Mouse (Mus musculus): ENCODE data around the gene Ppm1j. TPM values are rescaled to one million over a fixed set of nuclear protein-coding genes. Genes with fewer than 3 reads are reported as not detected.
"Not testable (repeated sequence)": the region's sequence is repeated elsewhere in the genome, so short reads cannot be mapped to it uniquely, and the experiment has no call there.

Gene Ppm1j
- polyA plus RNA-seq, 1 experiment from 2014 or later, result 0.68 TPM

DNA sequence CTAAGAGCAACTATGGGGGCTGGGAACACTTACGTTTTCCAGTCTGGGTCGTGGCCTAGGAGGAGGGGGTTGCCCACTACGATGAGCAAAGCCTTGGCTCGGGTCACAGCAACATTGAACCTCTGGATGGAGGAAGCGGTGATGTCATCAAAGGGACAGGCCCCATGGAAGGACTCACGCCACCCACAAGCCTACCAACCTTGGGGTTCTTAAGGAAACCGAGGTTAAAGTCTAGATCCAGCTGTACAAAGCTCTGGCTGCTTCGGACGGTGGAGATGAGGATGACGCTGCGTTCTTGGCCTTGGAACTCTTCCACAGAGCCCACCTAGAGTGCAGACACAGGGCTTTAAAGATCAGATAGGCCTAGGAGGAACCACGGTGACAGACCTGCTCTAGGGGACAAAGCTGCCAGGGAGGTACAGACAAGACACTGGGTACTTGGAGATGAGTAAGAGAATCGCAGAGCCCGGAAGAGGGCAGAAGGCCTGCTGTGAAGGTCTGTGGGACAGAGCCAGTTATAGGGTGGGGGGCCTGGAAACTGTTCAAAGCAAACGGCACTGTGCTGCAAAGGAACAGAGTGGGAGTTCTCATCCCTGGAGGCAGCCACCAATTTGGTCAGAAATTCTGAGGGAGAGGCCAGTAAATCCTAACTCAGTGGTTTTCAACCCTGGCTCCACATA is 14.9 kb downstream of the Ppm1j start:
- no peaks in the 10 kb centered on the region for H3K9me3 ChIP-seq (replicated peaks)
- H3K4me1 ChIP-seq, result peaks cover 40% of the 10 kb centered on the region
- no peak overlapping the region for H3K9ac ChIP-seq
- H3K4me2 ChIP-seq, result no peak overlapping the region
- no peak for ATAC-seq
- peak overlapping the region; percentile 59; the same call in 1 of the 2 replicates for H3K27ac ChIP-seq
- no peaks in the 10 kb centered on the region for H3K27me3 ChIP-seq
- peaks cover 31% of the 10 kb centered on the region for H3K36me3 ChIP-seq (ENCODE audit: poor library complexity, severe bottlenecking)
- H3K4me3 ChIP-seq, result no peak overlapping the region
- 70% methylated on average over 15 of the region's 15 CpGs for WGBS

DNA sequence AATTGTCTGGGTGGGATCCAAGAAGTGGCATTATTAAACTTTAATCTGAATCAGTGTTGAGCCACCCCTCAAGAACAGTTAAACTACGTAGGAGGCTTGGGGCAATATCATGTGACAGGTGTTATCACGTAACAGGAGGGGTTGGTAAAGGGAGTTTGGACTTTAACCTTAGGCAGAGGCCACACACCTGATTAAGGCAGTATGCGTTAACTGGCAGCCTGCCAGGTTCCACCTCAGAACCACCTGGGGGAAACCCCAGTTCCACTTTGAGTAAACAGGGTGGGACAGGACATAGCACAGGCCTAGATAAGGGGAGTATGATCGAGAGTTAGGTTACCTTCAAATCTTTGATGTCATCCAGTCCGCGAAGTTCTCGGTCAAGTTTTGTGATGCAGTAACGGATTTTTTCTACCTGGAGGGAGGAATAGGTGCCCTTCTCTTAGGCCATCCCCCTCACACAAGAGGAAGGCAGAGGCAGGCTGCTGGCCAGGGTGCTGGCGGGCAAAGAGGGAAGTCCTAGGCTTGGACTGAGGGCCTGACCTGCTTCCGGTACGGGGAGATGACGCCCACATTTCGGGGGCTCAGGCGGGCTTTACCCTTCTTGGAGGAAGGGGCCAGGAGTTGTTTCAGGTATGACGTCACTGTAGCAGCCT is 15.7 kb downstream of the Ppm1j start:
- Histone ChIP-seq H3K4me1 (peaks cover 34% of the 10 kb centered on the region), H3K36me3 (ENCODE audit: poor library complexity, severe bottlenecking) (peaks cover 38% of the 10 kb centered on the region), H3K9ac (no peak overlapping the region), H3K27ac (no peak overlapping the region), H3K27me3 (no peaks in the 10 kb centered on the region), H3K4me2 (no peak overlapping the region), H3K4me3 (no peak overlapping the region), H3K9me3 (replicated peaks) (no peaks in the 10 kb centered on the region)
- 84% methylated on average over 15 of the region's 15 CpGs for WGBS
- ATAC-seq, result no peak

DNA sequence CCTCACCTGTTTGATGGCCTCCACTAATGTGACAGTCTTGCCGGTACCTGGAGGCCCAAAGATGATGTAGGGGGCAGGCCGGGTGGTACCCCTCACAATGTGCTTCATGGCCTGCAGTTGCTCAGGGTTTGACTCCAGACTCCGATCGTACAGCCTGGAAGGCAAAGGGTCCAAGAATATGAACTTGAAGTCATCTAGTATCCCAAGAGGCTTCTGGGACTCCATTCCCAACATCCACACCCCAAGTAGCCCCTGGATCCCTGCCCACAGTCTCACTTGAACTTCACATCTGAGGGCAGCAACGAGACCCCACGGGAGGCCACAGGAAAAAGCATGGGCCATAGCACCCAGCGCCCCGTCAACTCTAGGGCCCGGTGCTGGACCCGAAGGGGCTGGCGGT is 19.8 kb downstream of the Ppm1j start:
- Histone ChIP-seq H3K27ac (no peak overlapping the region), H3K9me3 (replicated peaks) (no peaks in the 10 kb centered on the region)
- 96% methylated on average over 11 of the region's 11 CpGs for WGBS

DNA sequence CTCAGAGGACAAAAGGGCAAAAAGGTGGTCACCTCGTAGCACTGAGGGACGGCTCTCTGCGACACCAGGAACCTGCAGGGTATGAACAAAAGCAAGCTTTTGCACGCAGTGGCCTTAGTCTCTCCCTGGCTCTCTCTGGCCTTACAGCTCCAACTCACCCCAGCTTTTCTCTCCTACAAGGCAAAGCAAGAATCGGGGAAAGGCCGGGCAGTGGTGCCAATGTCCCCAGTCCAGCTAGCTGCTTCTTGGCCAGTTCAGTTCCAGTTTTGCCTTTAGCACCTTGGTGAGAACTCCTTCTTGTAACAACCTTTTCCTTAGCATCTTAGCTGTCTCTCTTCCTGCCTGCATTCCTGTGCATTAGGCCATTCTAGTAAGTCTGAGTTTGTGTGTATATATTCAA is 20.6 kb downstream of the Ppm1j start:
- Histone ChIP-seq H3K27me3 (no peaks in the 10 kb centered on the region), H3K9me3 (replicated peaks) (no peaks in the 10 kb centered on the region), H3K4me3 (no peak overlapping the region), H3K4me1 (no peaks in the 10 kb centered on the region; the same call in 1 of the 2 replicates), H3K4me2 (no peak overlapping the region), H3K36me3 (ENCODE audit: poor library complexity, severe bottlenecking) (peaks cover 48% of the 10 kb centered on the region), H3K9ac (no peak overlapping the region), H3K27ac (no peak overlapping the region)
- WGBS, result 93% methylated on average over 6 of the region's 6 CpGs
- no peak for ATAC-seq

More for the DNA sequence above, 19.8 kb downstream of the Ppm1j start:
- H3K4me2 ChIP-seq, result no peak overlapping the region
- ATAC-seq, result no peak
- no peaks in the 10 kb centered on the region for H3K27me3 ChIP-seq
- no peak overlapping the region for H3K9ac ChIP-seq
- no peak overlapping the region for H3K4me3 ChIP-seq
- peaks cover 8% of the 10 kb centered on the region for H3K4me1 ChIP-seq
- H3K36me3 ChIP-seq (ENCODE audit: poor library complexity, severe bottlenecking), result peaks cover 50% of the 10 kb centered on the region

DNA sequence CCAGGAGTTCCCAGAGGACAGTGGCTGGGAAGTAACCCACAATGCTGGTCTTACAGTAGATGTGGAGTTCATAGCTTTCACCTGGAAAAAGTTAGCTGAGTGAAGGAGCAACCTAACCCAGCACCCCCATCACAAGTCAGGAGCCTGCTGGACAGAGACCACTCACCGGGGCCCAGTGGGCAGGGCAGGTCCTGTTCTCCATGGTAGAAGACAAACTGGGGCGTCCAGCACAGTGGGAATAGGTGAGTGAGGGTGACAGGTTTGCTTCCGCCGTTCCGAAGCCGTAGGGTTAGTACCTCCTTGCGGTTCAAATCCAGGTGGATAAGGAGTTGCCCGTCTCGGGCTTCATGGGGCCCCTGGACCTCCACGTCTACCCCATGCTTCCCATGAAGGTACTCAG is 23.5 kb downstream of the Ppm1j start:
- no peak overlapping the region for H3K27ac ChIP-seq
- no peak overlapping the region for H3K4me2 ChIP-seq
- no peak for ATAC-seq
- no peaks in the 10 kb centered on the region for H3K4me1 ChIP-seq
- peaks cover 31% of the 10 kb centered on the region for H3K36me3 ChIP-seq (ENCODE audit: poor library complexity, severe bottlenecking)
- no peaks in the 10 kb centered on the region for H3K27me3 ChIP-seq
- H3K4me3 ChIP-seq, result no peak overlapping the region
- WGBS, result 94% methylated on average over 10 of the region's 10 CpGs
- H3K9me3 ChIP-seq (replicated peaks), result no peaks in the 10 kb centered on the region
- H3K9ac ChIP-seq, result no peak overlapping the region

DNA sequence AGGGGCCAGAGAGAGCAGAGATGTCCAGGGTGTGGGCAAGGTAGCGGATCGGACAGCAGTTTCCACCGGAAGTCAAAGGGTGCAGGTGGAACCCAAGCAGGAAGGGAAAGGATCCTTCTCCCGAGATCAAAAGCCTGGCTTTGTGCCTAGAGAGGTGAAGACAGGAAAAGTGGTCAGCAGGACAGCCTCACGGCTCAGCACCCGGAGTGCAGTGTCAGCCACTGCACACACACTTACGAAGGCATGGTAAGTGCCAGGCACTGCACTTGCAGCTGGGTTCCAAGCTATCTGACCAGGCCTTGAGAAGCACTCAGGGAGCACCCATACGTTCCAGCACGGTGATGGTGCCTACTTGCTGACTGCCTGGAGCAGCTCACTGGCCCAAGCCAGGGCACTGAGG is 24.7 kb downstream of the Ppm1j start:
- no peak overlapping the region for H3K4me3 ChIP-seq
- H3K27me3 ChIP-seq, result no peaks in the 10 kb centered on the region
- no peak overlapping the region for H3K4me2 ChIP-seq
- no peak overlapping the region for H3K9ac ChIP-seq
- no peaks in the 10 kb centered on the region for H3K9me3 ChIP-seq (replicated peaks)
- no peak for ATAC-seq
- no peak overlapping the region for H3K27ac ChIP-seq
- H3K4me1 ChIP-seq, result no peaks in the 10 kb centered on the region
- 90% methylated on average over 9 of the region's 9 CpGs for WGBS
- H3K36me3 ChIP-seq (ENCODE audit: poor library complexity, severe bottlenecking), result peaks cover 21% of the 10 kb centered on the region; the same call in 1 of the 2 replicates

DNA sequence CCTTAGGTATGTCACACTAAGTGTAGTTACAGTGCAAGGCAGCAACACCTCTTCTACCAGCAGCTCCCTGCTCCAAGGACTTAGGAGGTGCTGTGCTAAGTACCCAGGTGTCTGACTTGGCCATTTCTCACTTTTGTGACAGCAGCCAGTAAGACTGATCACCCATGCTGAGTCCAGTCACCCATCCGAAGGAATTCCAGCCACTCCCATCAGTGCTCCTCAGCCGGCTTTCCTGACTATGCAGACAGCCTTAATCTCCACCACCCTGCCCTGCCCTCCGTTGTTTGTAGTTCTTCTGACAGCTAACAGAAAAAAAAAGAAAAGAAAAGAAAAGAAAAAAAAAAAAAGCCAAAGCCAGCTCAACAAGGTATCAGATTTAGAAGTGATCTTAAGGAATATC is 30.9 kb downstream of the Ppm1j start:
- Histone ChIP-seq H3K27ac (no peak overlapping the region), H3K4me2 (no peak overlapping the region), H3K9me3 (replicated peaks) (no peaks in the 10 kb centered on the region), H3K27me3 (no peaks in the 10 kb centered on the region), H3K4me3 (no peak overlapping the region), H3K9ac (no peak overlapping the region), H3K36me3 (ENCODE audit: poor library complexity, severe bottlenecking) (no peaks in the 10 kb centered on the region), H3K4me1 (peaks cover 1% of the 10 kb centered on the region; the same call in 1 of the 2 replicates)
- ATAC-seq, result no peak
- 17% methylated on average over 3 of the region's 3 CpGs for WGBS

DNA sequence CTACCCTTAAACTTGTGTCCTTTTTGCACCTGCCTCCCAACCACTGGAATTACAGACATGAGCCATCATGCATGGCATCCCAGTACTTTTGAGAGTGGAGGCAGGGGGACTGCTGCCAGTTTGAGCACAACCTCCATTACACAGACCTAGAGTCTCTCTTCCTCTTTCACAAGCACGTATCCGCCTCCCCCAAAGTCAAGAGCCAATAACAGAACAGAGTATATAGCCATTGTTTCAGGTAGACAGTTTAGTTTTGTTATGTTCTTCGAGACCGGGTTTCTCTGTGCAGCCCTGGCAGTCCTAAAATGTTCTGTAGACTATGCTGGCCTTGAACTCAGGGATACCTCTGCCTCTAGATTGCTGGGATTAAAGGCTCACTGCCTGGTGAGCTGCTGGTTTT is 31.4 kb downstream of the Ppm1j start:
- peaks cover 6% of the 10 kb centered on the region for H3K4me1 ChIP-seq
- 86% methylated on average over 4 of the region's 4 CpGs for whole genome bisulfite sequencing
- H3K27ac ChIP-seq, result no peak overlapping the region
- no peak overlapping the region for H3K4me3 ChIP-seq
- H3K36me3 ChIP-seq (ENCODE audit: poor library complexity, severe bottlenecking), result no peaks in the 10 kb centered on the region
- ATAC-seq, result no peak
- H3K27me3 ChIP-seq, result no peaks in the 10 kb centered on the region
- no peaks in the 10 kb centered on the region for H3K9me3 ChIP-seq (replicated peaks)
- no peak overlapping the region for H3K9ac ChIP-seq
- H3K4me2 ChIP-seq, result no peak overlapping the region

DNA sequence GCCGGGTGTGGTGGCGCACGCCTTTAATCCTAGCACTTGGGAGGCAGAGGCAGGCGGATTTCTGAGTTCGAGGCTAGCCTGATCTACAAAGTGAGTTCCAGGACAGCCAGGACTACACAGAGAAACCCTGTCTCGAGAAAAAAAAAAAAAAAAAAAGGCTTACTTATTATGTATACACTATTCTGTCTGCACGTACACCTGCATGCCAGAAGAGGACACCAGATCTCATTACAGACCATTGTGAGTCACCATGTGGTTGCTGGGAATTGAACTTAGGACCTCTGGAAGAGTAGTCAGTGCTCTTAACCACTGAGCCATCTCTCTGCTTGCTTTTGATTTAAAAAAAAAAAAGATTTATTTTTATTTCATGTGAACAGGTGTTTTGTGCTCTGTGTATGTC is 32.4 kb downstream of the Ppm1j start:
- not testable (repeated sequence) for H3K9ac ChIP-seq; H3K27me3 ChIP-seq; H3K36me3 ChIP-seq (ENCODE audit: poor library complexity, severe bottlenecking); H3K27ac ChIP-seq; H3K9me3 ChIP-seq (replicated peaks); H3K4me3 ChIP-seq; ATAC-seq; H3K4me2 ChIP-seq
- WGBS, result 89% methylated on average over 7 of the region's 7 CpGs
- H3K4me1 ChIP-seq, result peaks cover 11% of the 10 kb centered on the region

DNA sequence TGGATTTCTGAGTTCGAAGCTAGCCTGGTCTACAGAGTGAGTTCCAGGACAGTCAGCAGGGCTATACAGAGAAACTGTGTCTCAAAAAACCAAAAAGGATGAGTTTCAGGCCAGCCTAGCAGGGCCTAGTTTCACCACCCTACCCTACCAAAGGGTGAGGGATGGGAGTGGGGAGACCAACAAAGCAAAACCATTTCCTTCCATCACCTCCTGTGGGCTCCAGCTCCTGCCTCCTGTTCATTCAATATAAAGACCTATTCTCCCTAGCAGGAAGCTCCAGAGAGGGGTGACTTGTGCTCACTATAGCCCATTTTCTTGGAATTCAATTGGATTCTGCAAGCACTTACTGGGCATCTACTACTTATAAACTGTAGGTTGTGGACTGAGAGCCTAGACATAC is 33.9 kb downstream of the Ppm1j start:
- 94% methylated on average over 1 of the region's 1 CpGs for WGBS
- no peak overlapping the region for H3K9ac ChIP-seq

DNA sequence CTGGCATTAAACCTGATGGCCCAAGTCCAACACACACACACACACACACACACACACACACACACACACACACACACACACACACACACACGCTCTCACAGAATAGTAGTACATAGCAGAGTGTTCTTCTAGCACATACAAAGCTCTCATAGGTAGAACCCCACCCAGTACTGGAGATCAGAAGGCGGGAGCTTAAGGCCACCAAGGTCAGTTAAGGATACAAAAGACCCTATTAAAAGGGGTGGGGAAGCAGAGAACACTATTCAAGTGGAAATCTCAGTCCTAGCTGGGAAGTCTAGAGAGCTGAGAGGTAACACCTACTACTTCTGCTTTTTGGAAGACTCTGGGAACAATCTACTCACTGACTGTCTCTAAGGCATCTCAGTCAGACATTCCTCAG is 34.5 kb downstream of the Ppm1j start:
- Histone ChIP-seq H3K27me3 (no peaks in the 10 kb centered on the region), H3K36me3 (ENCODE audit: poor library complexity, severe bottlenecking) (no peaks in the 10 kb centered on the region), H3K9ac (no peak overlapping the region), H3K4me3 (no peak overlapping the region), H3K4me2 (no peak overlapping the region), H3K27ac (no peak overlapping the region), H3K9me3 (replicated peaks) (no peaks in the 10 kb centered on the region), H3K4me1 (peaks cover 18% of the 10 kb centered on the region)
- ATAC-seq, result no peak
- 93% methylated on average over 2 of the region's 2 CpGs for WGBS

More for the DNA sequence above, 33.9 kb downstream of the Ppm1j start:
- no peaks in the 10 kb centered on the region for H3K36me3 ChIP-seq (ENCODE audit: poor library complexity, severe bottlenecking)
- ATAC-seq, result no peak
- no peaks in the 10 kb centered on the region for H3K27me3 ChIP-seq
- no peaks in the 10 kb centered on the region for H3K9me3 ChIP-seq (replicated peaks)
- no peak overlapping the region for H3K4me2 ChIP-seq
- no peak overlapping the region for H3K27ac ChIP-seq
- H3K4me3 ChIP-seq, result no peak overlapping the region
- H3K4me1 ChIP-seq, result peaks cover 18% of the 10 kb centered on the region

DNA sequence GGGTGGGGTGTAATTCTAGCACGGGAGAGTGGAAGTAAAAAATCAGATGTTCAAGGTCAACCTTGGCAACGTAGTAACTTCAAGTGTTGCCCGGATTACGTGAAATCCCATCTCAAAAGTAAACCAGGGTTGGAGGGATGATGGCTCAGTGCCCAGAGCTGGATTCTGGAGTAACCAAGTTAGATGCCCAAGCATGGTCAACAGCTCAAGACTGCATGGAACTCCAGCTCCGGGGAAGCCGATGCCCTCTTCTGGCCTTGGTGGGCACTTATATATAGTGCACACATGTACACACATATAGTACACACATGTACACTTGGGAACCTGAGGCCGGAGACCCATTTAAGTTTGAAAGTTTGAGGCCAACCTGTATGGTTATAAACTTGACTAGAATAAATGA is 35.3 kb downstream of the Ppm1j start:
- Histone ChIP-seq H3K9ac (no peak overlapping the region), H3K4me3 (no peak overlapping the region), H3K36me3 (ENCODE audit: poor library complexity, severe bottlenecking) (peaks cover 6% of the 10 kb centered on the region; the same call in 1 of the 2 replicates), H3K27me3 (no peaks in the 10 kb centered on the region), H3K4me1 (peaks cover 18% of the 10 kb centered on the region), H3K4me2 (no peak overlapping the region), H3K27ac (no peak overlapping the region), H3K9me3 (replicated peaks) (no peaks in the 10 kb centered on the region)
- WGBS, result 92% methylated on average over 7 of the region's 7 CpGs
- ATAC-seq, result no peak
